Mouse (Mus musculus) heart, adult 2 months (tissue): Measurements from ENCODE around the gene Mettl1. TPM values are rescaled to one million over a fixed set of nuclear protein-coding genes. Genes with fewer than 3 reads are reported as not detected.

ENCODE experiments used
- DNase-seq, 2 experiments: peaks; one replicate each; pipeline ENCODE4 v3.0.0; 2021
- H3K27ac ChIP-seq: fragments of 200-600 bp; 2 replicates; pipeline ENCODE4 v1.8.1; 2022
- H3K27me3 ChIP-seq: fragments of 200-500 bp; 2 replicates; pipeline ENCODE4 v1.6.1; 2012; ENCODE audit warnings: mild to moderate bottlenecking, low read length, inconsistent platforms, mixed read lengths; ENCODE audit not compliant: control insufficient read depth, insufficient read depth
- H3K36me3 ChIP-seq: fragments of 200-500 bp; 2 replicates; pipeline ENCODE4 v1.6.1; 2012; ENCODE audit warnings: low read length, inconsistent platforms; ENCODE audit not compliant: control insufficient read depth, insufficient read depth
- H3K4me1 ChIP-seq: fragments of 200-500 bp; 2 replicates; pipeline ENCODE4 v1.6.1; 2011; ENCODE audit warnings: low read length; ENCODE audit not compliant: control insufficient read depth, insufficient read depth
- H3K4me3 ChIP-seq: fragments of 200-600 bp; 2 replicates; pipeline ENCODE4 v1.8.1; 2022
- H3K79me2 ChIP-seq: fragments of 200-500 bp; replicated peaks from 2 replicates; pipeline ENCODE4 v1.6.1; 2012; ENCODE audit warnings: mild to moderate bottlenecking, inconsistent platforms, low read length, moderate library complexity, mixed read lengths; ENCODE audit not compliant: control insufficient read depth, insufficient read depth
- H3K9ac ChIP-seq: fragments of 200-500 bp; 2 replicates; pipeline ENCODE4 v1.6.1; 2012; ENCODE audit warnings: low read depth, mild to moderate bottlenecking, control low read depth, inconsistent platforms, low read length, mixed read lengths
- CTCF ChIP-seq: fragments of 200-600 bp; IDR thresholded peaks from 2 replicates; pipeline ENCODE4 v1.8.1; 2022; ENCODE audit warnings: antibody characterized with exemption, mild to moderate bottlenecking, moderate library complexity
- EP300 ChIP-seq: fragments of 200-500 bp; IDR thresholded peaks from 2 replicates; pipeline ENCODE4 v1.6.1; 2011; ENCODE audit warnings: low read depth, low read length, control low read depth; ENCODE audit not compliant: insufficient read depth
- POLR2A ChIP-seq: fragments of 200-500 bp; IDR thresholded peaks from 2 replicates; pipeline ENCODE4 v1.6.1; 2011; ENCODE audit warnings: mild to moderate bottlenecking, low read depth, low read length, control low read depth; ENCODE audit not compliant: insufficient read depth
- WGBS: fragments of 180-500 bp; shearing (Covaris S2); methylation state at CpG from one replicate; pipeline ENCODE4 v1.1.7; 2018; 5-methylcytosine and 5-hydroxymethylcytosine counted together
- intact Hi-C: fragments of 180-260 bp; cut with DNase I; formaldehyde crosslinking; loops from one replicate; pipeline ENCODE4 v1.15.1; 2025
- microRNA-seq, 2 experiments: library from miRNA; unstranded; fragments of <30 nt; microRNA quantifications; one replicate each; pipeline ENCODE4 v1.2.0; 2021
- polyA plus RNA-seq: library from polyadenylated mRNA; depleted of rRNA; stranded (reverse); fragments of >200 nt; gene quantifications from 2 replicates; pipeline ENCODE4 v1.2.3, GENCODE M21; 2012; rRNA removed
- total RNA-seq, 2 experiments: library from RNA; stranded (reverse); gene quantifications; 2 replicates each; pipeline ENCODE4 v1.2.3; 2021

The Mettl1 gene
- total and polyA plus RNA-seq, 3 experiments: 6.3 to 12.3 (median 7.0) TPM

- WGBS: 71% methylated on average over 6 of the region's 6 CpGs
- intact Hi-C loops: no loop called here
- peaks cover 2% of the 10 kb centered on the region; the same call in 1 of the 2 replicates for H3K27me3 ChIP-seq
Observed at GRCm38 (mm10) chr10:127085633-127086032, 44.4 kb downstream of the Mettl1 start.

DNA sequence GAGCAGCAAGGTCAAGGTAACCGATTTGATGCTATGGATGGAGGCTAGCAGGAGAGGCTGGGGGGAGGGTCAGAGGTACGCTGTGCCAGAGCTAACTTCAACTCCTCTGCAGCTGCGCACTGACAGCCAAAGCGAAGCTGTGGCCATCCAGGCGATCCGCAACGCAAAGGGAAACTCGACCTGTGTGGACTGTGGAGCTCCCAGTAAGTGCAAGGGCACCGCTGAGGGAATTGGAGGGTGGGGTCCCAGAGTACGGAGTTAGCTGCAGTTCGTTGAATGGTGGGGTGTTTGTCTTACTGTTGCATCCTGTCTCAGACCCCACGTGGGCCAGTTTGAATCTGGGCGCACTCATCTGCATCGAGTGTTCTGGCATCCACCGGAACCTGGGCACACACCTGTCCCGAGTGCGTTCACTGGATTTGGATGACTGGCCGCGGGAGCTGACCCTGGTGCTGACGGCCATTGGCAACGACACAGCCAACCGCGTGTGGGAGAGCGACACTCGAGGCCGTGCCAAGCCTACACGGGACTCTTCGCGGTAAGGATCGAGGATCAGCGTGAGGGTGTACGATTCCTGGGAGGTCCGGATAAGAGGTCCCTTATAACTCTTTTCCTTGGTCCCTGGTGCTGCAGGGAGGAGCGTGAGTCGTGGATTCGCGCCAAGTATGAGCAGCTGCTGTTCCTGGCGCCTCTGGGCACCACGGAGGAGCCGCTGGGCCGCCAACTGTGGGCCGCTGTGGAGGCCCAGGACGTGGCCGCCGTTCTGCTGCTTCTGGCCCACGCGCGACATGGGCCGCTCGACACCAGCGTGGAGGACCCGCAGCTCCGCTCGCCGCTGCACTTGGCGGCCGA, 49.6 kb downstream of the Mettl1 start:
- Histone ChIP-seq H3K27me3 (peaks cover 14% of the 10 kb centered on the region), H3K4me1 (no peaks in the 10 kb centered on the region), H3K9ac (no peak overlapping the region), H3K4me3 (no peak overlapping the region), H3K36me3 (no peaks in the 10 kb centered on the region), H3K27ac (no peak overlapping the region), H3K79me2 (no peaks in the 10 kb centered on the region)
- WGBS: 18% methylated on average over 57 of the region's 57 CpGs
- TF ChIP-seq EP300 (no peak), CTCF (no peak)
- DNase-seq: peak; percentile 36 to 58
- intact Hi-C loops: no loop called here

More at GRCm38 (mm10) chr10:127085633-127086032, 44.4 kb downstream of the Mettl1 start:
- DNase-seq: no peak
- Histone ChIP-seq H3K27ac (no peak overlapping the region), H3K9ac (no peak overlapping the region), H3K4me1 (no peaks in the 10 kb centered on the region), H3K36me3 (no peaks in the 10 kb centered on the region), H3K4me3 (no peak overlapping the region), H3K79me2 (no peaks in the 10 kb centered on the region)
- no peak for TF ChIP-seq POLR2A
- no peak for TF ChIP-seq EP300
- TF ChIP-seq CTCF: no peak

DNA sequence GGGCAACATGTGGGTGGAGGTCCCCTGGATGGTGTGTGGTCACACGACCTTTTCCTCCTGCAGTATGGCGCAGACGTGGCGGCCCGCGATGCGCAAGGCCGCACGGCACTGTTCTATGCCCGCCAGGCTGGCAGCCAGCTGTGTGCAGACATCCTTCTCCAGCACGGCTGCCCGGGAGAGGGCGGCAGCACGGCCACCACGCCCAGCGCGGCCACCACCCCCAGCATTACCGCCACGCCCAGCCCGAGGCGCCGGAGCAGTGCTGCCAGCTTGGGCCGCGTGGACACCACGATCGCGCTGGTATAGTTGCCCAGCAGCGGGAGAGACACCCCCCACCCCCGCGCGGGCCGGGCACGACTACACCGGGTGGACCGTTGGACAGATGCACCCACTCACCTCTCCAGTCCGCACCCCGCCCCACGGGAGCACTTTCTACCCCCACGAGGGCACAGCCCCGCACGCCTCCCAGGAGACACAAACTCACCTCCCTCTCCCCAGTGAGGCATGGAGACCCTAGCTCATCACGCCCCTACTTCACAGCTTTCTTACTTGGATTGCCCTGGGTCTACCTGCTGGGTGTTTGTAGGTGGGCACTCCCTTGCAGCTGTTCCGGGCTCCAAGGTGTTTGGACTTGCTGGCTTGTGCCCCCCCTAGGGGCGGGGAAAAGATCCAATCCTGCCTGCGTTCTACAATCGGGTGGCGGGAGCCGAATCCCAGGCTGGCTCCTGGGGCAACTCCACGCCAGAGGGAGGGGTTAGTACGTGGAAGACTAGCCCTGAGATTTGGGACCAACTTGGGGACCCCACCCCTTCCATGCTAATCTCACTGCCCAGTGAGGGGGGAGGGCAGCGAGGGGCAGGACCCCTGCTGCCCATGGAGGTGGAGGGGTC, 50.5 kb downstream of the Mettl1 start:
- Histone ChIP-seq H3K27me3 (peaks cover 14% of the 10 kb centered on the region), H3K4me3 (no peak overlapping the region), H3K9ac (no peak overlapping the region), H3K27ac (no peak overlapping the region), H3K4me1 (no peaks in the 10 kb centered on the region), H3K36me3 (no peaks in the 10 kb centered on the region), H3K79me2 (no peaks in the 10 kb centered on the region)
- DNase-seq: no peak
- intact Hi-C loops: no loop called here
- WGBS: 19% methylated on average over 51 of the region's 51 CpGs
- no peak for TF ChIP-seq EP300
- no peak for TF ChIP-seq POLR2A
- no peak for TF ChIP-seq CTCF

- H3K36me3 ChIP-seq: no peaks in the 10 kb centered on the region
- intact Hi-C loops: no loop called here
- no peak overlapping the region for H3K9ac ChIP-seq
- WGBS: 34% methylated on average over 4 of the region's 4 CpGs
- no peak overlapping the region for H3K27ac ChIP-seq
- no peaks in the 10 kb centered on the region for H3K4me1 ChIP-seq
- no peaks in the 10 kb centered on the region for H3K79me2 ChIP-seq
- H3K27me3 ChIP-seq: peaks cover 14% of the 10 kb centered on the region
- TF ChIP-seq CTCF (no peak), POLR2A (no peak), EP300 (no peak)
- no peak for DNase-seq
- no peak overlapping the region for H3K4me3 ChIP-seq
Observed at GRCm38 (mm10) chr10:127092742-127093141, 51.5 kb downstream of the Mettl1 start.

DNA sequence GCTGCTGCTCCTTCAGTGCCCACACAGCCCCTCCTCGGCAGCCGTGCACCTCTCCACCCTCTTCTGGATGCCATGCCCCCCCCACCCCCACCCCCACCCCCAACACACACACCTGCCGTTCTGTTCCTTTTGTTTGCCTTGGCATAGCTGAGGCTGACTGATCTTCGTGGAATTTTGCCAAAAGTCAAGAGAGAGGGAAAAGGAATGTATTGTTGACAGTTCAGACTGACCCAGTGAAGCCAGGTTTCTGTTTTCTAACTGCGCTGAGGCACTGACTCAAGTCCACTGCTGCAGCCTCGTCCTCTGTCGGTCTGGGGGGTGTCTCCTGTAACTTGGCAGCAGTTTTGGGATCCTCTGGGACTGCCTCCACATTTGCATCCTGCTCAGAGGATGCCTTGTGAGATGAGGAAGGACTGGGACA, 53.2 kb downstream of the Mettl1 start:
- intact Hi-C loops: no loop called here
- no peak overlapping the region for H3K27ac ChIP-seq
- no peak overlapping the region for H3K9ac ChIP-seq

More for the DNA sequence above, 53.2 kb downstream of the Mettl1 start:
- Histone ChIP-seq H3K4me3 (no peak overlapping the region), H3K4me1 (no peaks in the 10 kb centered on the region), H3K36me3 (no peaks in the 10 kb centered on the region), H3K79me2 (no peaks in the 10 kb centered on the region), H3K27me3 (peaks cover 14% of the 10 kb centered on the region)
- TF ChIP-seq POLR2A: no peak
- TF ChIP-seq CTCF: no peak
- TF ChIP-seq EP300: no peak
- no peak for DNase-seq
- WGBS: 17% methylated on average over 6 of the region's 7 CpGs

Small RNA genes lying within 50 kb of the gene (microRNA-seq; reads per million reads assigned to microRNA genes)
- gene Mir26a-2: 100 to 458 reads per million in 2 experiments
- gene Mir546: 0 reads per million in 2 experiments

Other genes with a start within 250 kb of the Mettl1 start
- 1 to 10 TPM; 4.9 to 5.5 TPM for gene Atp23, start 140.1 kb upstream of the Mettl1 start, total RNA-seq
- gene Atp23, start 140.1 kb upstream of the Mettl1 start, polyA plus RNA-seq: 5.3 and 5.5 TPM in 2 replicates
- gene Ctdsp2, start 62.7 kb upstream of the Mettl1 start, total RNA-seq: 100 to 1,000 TPM in 1 of 2 experiments, 10 to 100 TPM in 1; 82.2 to 108 TPM
- 85.6 and 114 TPM in 2 replicates for gene Ctdsp2, start 62.7 kb upstream of the Mettl1 start, polyA plus RNA-seq
- under 1 TPM; 0.34 to 0.48 TPM for gene Avil, start 40.7 kb upstream of the Mettl1 start, total RNA-seq
- gene Avil, start 40.7 kb upstream of the Mettl1 start, polyA plus RNA-seq: 0.26 and 0.29 TPM in 2 replicates
- gene Tsfm, start 10.6 kb upstream of the Mettl1 start, total RNA-seq: 10 to 100 TPM; 50.8 to 58.7 TPM
- gene Tsfm, start 10.6 kb upstream of the Mettl1 start, polyA plus RNA-seq: 40.0 and 42.4 TPM in 2 replicates
- gene Eef1akmt3, start 99 bp downstream of the Mettl1 start, total RNA-seq: not detected
- 0.06 TPM in 2 replicates for gene Eef1akmt3, start 99 bp downstream of the Mettl1 start, polyA plus RNA-seq
- gene Cyp27b1, start 6.8 kb downstream of the Mettl1 start, total RNA-seq: under 1 TPM in 1 of 2 experiments, not detected in 1; 0.10 TPM
- gene Cyp27b1, start 6.8 kb downstream of the Mettl1 start, polyA plus RNA-seq: 0.12 and 0.35 TPM in 2 replicates
- 1 to 10 TPM; 2.8 to 3.1 TPM for gene March9, start 18.8 kb downstream of the Mettl1 start, total RNA-seq
- 2.5 and 2.7 TPM in 2 replicates for gene March9, start 18.8 kb downstream of the Mettl1 start, polyA plus RNA-seq
- gene Cdk4, start 22.1 kb downstream of the Mettl1 start, total RNA-seq: 10 to 100 TPM; 77.8 to 83.0 TPM
- gene Cdk4, start 22.1 kb downstream of the Mettl1 start, polyA plus RNA-seq: 110 and 139 TPM in 2 replicates
- gene Tspan31, start 28.9 kb downstream of the Mettl1 start, total RNA-seq: 10 to 100 TPM; 39.3 to 51.0 TPM
- gene Tspan31, start 28.9 kb downstream of the Mettl1 start, polyA plus RNA-seq: 67.6 and 130 TPM in 2 replicates
- gene Agap2, start 33.9 kb downstream of the Mettl1 start, total RNA-seq: 1 to 10 TPM; 5.0 to 5.5 TPM
- 2.9 and 4.8 TPM in 2 replicates for gene Agap2, start 33.9 kb downstream of the Mettl1 start, polyA plus RNA-seq
- 10 to 100 TPM; 24.4 to 25.1 TPM for gene Os9, start 79.7 kb downstream of the Mettl1 start, total RNA-seq
- gene Os9, start 79.7 kb downstream of the Mettl1 start, polyA plus RNA-seq: 25.6 and 26.4 TPM in 2 replicates
- gene B4galnt1, start 123.8 kb downstream of the Mettl1 start, total RNA-seq: 1 to 10 TPM; 1.8 to 2.0 TPM
- 4.0 and 9.5 TPM in 2 replicates for gene B4galnt1, start 123.8 kb downstream of the Mettl1 start, polyA plus RNA-seq
- 10 to 100 TPM; 13.2 to 14.7 TPM for gene Slc26a10, start 139.2 kb downstream of the Mettl1 start, total RNA-seq
- 40.5 and 68.0 TPM in 2 replicates for gene Slc26a10, start 139.2 kb downstream of the Mettl1 start, polyA plus RNA-seq
- 10 to 100 TPM in 1 of 2 experiments, 1 to 10 TPM in 1; 9.8 to 10.1 TPM for gene Arhgef25, start 148.7 kb downstream of the Mettl1 start, total RNA-seq
- 17.4 and 18.2 TPM in 2 replicates for gene Arhgef25, start 148.7 kb downstream of the Mettl1 start, polyA plus RNA-seq
- 10 to 100 TPM; 23.7 to 24.2 TPM for gene Dtx3, start 154.3 kb downstream of the Mettl1 start, total RNA-seq
- 92.6 and 102 TPM in 2 replicates for gene Dtx3, start 154.3 kb downstream of the Mettl1 start, polyA plus RNA-seq
- gene Pip4k2c, start 170.2 kb downstream of the Mettl1 start, total RNA-seq: 10 to 100 TPM; 25.7 to 28.8 TPM
- 29.0 and 42.3 TPM in 2 replicates for gene Pip4k2c, start 170.2 kb downstream of the Mettl1 start, polyA plus RNA-seq
- gene Kif5a, start 221.9 kb downstream of the Mettl1 start, total RNA-seq: under 1 TPM; 0.34 to 0.45 TPM
- gene Kif5a, start 221.9 kb downstream of the Mettl1 start, polyA plus RNA-seq: 1.3 and 2.2 TPM in 2 replicates
- gene Dctn2, start 225.0 kb downstream of the Mettl1 start, total RNA-seq: 100 to 1,000 TPM; 123 to 135 TPM
- gene Dctn2, start 225.0 kb downstream of the Mettl1 start, polyA plus RNA-seq: 139 and 167 TPM in 2 replicates
- 10 to 100 TPM; 19.2 to 20.4 TPM for gene Mbd6, start 247.6 kb downstream of the Mettl1 start, total RNA-seq
- 15.8 and 22.3 TPM in 2 replicates for gene Mbd6, start 247.6 kb downstream of the Mettl1 start, polyA plus RNA-seq